Mouse (Mus musculus): Measurements from ENCODE around the gene Otop2. TPM values are rescaled to one million over a fixed set of nuclear protein-coding genes. Genes with fewer than 3 reads are reported as not detected.

Otop2 gene
- total and polyA plus RNA-seq, 3 experiments: not detected

- TF ChIP-seq GABPA (IDR thresholded peaks at IDR 0.05; ENCODE audit: low read depth, low read length): no peak
- TF ChIP-seq USF1 (IDR thresholded peaks at IDR 0.05; ENCODE audit: low read depth, low read length): no peak
- Histone ChIP-seq H3K9me3 (replicated peaks; ENCODE audit: insufficient read depth, low read length) (no peaks in the 10 kb centered on the region), H3K27ac (ENCODE audit: control insufficient read depth, low read depth, low read length) (no peak overlapping the region), H3K79me2 (ENCODE audit: control insufficient read depth, insufficient read depth, low read length, poor library complexity) (no peaks in the 10 kb centered on the region), H3K4me1 (ENCODE audit: control insufficient read depth in 1 of 2, insufficient read depth in 2 of 2, low read length in 2 of 2) (no peaks in the 10 kb centered on the region), H3K36me3 (ENCODE audit: control insufficient read depth in 1 of 2, insufficient read depth in 2 of 2, low read length in 2 of 2) (no peaks in the 10 kb centered on the region), H3K4me3 (ENCODE audit: control insufficient read depth in 1 of 2, insufficient read depth in 1 of 2, low read depth in 2 of 2, low read length in 2 of 2) (no peak overlapping the region), H3K27me3 (ENCODE audit: control insufficient read depth in 1 of 2, insufficient read depth in 2 of 2, low read length in 2 of 2) (peaks cover 2 to 6% of the 10 kb centered on the region in 2 experiments), H3K9ac (ENCODE audit: control insufficient read depth, low read depth, low read length, poor library complexity, severe bottlenecking) (no peak overlapping the region)
- no peak for DNase-seq (ENCODE audit: low read depth, low spot score)
These were observed 44.0 kb upstream of the Otop2 start for GRCm38 (mm10) chr11:115262954-115263353.

- no peak for DNase-seq (ENCODE audit: low read depth, low spot score)
- Histone ChIP-seq H3K36me3 (ENCODE audit: control insufficient read depth in 1 of 2, insufficient read depth in 2 of 2, low read length in 2 of 2) (no peaks in the 10 kb centered on the region), H3K9ac (ENCODE audit: control insufficient read depth, low read depth, low read length, poor library complexity, severe bottlenecking) (no peak overlapping the region), H3K27me3 (ENCODE audit: control insufficient read depth in 1 of 2, insufficient read depth in 2 of 2, low read length in 2 of 2) (peaks cover 2 to 6% of the 10 kb centered on the region in 2 experiments), H3K79me2 (ENCODE audit: control insufficient read depth, insufficient read depth, low read length, poor library complexity) (no peaks in the 10 kb centered on the region), H3K4me3 (ENCODE audit: control insufficient read depth in 1 of 2, insufficient read depth in 1 of 2, low read depth in 2 of 2, low read length in 2 of 2) (no peak overlapping the region), H3K4me1 (ENCODE audit: control insufficient read depth in 1 of 2, insufficient read depth in 2 of 2, low read length in 2 of 2) (no peaks in the 10 kb centered on the region), H3K9me3 (replicated peaks; ENCODE audit: insufficient read depth, low read length) (no peaks in the 10 kb centered on the region), H3K27ac (ENCODE audit: control insufficient read depth, low read depth, low read length) (no peak overlapping the region)
- TF ChIP-seq POLR2A (IDR thresholded peaks at IDR 0.05; ENCODE audit: control insufficient read depth in 1 of 2, insufficient read depth in 1 of 2, low read depth in 1 of 2, low read length in 2 of 2, poor library complexity in 1 of 2) (no peak), POLR2AphosphoS5 (IDR thresholded peaks at IDR 0.05; ENCODE audit: borderline replicate concordance, low read depth, low read length) (no peak)
These were observed 42.7 kb upstream of the Otop2 start for GRCm38 (mm10) chr11:115264136-115264861.

GRCm38 (mm10) chr11:115264862-115265668 is 41.9 kb upstream of the Otop2 start:
- H3K27me3 ChIP-seq (ENCODE audit: control insufficient read depth in 1 of 2, insufficient read depth in 2 of 2, low read length in 2 of 2): peaks cover 2 to 6% of the 10 kb centered on the region in 2 experiments
- TF ChIP-seq CTCF (IDR thresholded peaks at IDR 0.05 in 2 of 3, conservative IDR thresholded peaks at IDR 0.05 in 1 of 3; ENCODE audit: control insufficient read depth in 1 of 3, insufficient read depth in 1 of 3, low read depth in 2 of 3, low read length in 3 of 3, poor library complexity in 1 of 3, severe bottlenecking in 1 of 3) (peak in 1 of 3 experiments; percentile 25; a peak in 2 of 6 replicates), MAZ (IDR thresholded peaks at IDR 0.05; ENCODE audit: low read depth, low read length) (no peak)
- DNase-seq (ENCODE audit: low read depth, low spot score): no peak

More at GRCm38 (mm10) chr11:115264862-115265668, 41.9 kb upstream of the Otop2 start:
- Histone ChIP-seq H3K27ac (ENCODE audit: control insufficient read depth, low read depth, low read length) (no peak overlapping the region), H3K36me3 (ENCODE audit: control insufficient read depth in 1 of 2, insufficient read depth in 2 of 2, low read length in 2 of 2) (no peaks in the 10 kb centered on the region), H3K4me3 (ENCODE audit: control insufficient read depth in 1 of 2, insufficient read depth in 1 of 2, low read depth in 2 of 2, low read length in 2 of 2) (no peak overlapping the region), H3K9me3 (replicated peaks; ENCODE audit: insufficient read depth, low read length) (no peaks in the 10 kb centered on the region), H3K9ac (ENCODE audit: control insufficient read depth, low read depth, low read length, poor library complexity, severe bottlenecking) (no peak overlapping the region), H3K4me1 (ENCODE audit: control insufficient read depth in 1 of 2, insufficient read depth in 2 of 2, low read length in 2 of 2) (no peaks in the 10 kb centered on the region), H3K79me2 (ENCODE audit: control insufficient read depth, insufficient read depth, low read length, poor library complexity) (no peaks in the 10 kb centered on the region)
